Mouse (Mus musculus): ENCODE data around the gene Gm11127. TPM values are rescaled to one million over a fixed set of nuclear protein-coding genes. Genes with fewer than 3 reads are reported as not detected.

Gm11127 gene
- polyA plus RNA-seq, 1 experiment: 0.23 TPM

Other genes with a start within 250 kb of the Gm11127 start
- gene Ier3, start 236.7 kb downstream of the Gm11127 start, polyA plus RNA-seq (2012; rRNA removed): 16.8 and 19.5 TPM in 2 replicates
- 68.4 and 96.1 TPM in 2 replicates for gene Flot1, start 235.1 kb downstream of the Gm11127 start, polyA plus RNA-seq (2012; rRNA removed)
- 245 and 297 TPM in 2 replicates for gene Tubb5, start 220.1 kb downstream of the Gm11127 start, polyA plus RNA-seq (2012; rRNA removed)
- gene Mdc1, start 216.9 kb downstream of the Gm11127 start, polyA plus RNA-seq (2012; rRNA removed): 8.2 and 10.0 TPM in 2 replicates
- gene Nrm, start 197.1 kb downstream of the Gm11127 start, polyA plus RNA-seq (2012; rRNA removed): 6.9 and 7.8 TPM in 2 replicates
- gene Ppp1r18, start 192.8 kb downstream of the Gm11127 start, polyA plus RNA-seq (2012; rRNA removed): 43.2 and 48.6 TPM in 2 replicates
- gene Dhx16, start 178.6 kb downstream of the Gm11127 start, polyA plus RNA-seq (2012; rRNA removed): 49.9 and 52.4 TPM in 2 replicates
- 41.2 and 50.3 TPM in 2 replicates for gene 2310061I04Rik, start 160.9 kb downstream of the Gm11127 start, polyA plus RNA-seq (2012; rRNA removed)
- gene Atat1, start 148.3 kb downstream of the Gm11127 start, polyA plus RNA-seq (2012; rRNA removed): 56.5 and 62.4 TPM in 2 replicates
- gene Mrps18b, start 142.0 kb downstream of the Gm11127 start, polyA plus RNA-seq (2012; rRNA removed): 86.1 and 110 TPM in 2 replicates
- 31.1 and 35.8 TPM in 2 replicates for gene Ppp1r10, start 141.9 kb downstream of the Gm11127 start, polyA plus RNA-seq (2012; rRNA removed)
- gene Abcf1, start 88.6 kb downstream of the Gm11127 start, polyA plus RNA-seq (2012; rRNA removed): 57.2 and 59.9 TPM in 2 replicates
- gene Gnl1, start 78.5 kb downstream of the Gm11127 start, polyA plus RNA-seq (2012; rRNA removed): 20.7 and 30.2 TPM in 2 replicates
- 18.7 and 21.4 TPM in 2 replicates for gene Prr3, start 78.1 kb downstream of the Gm11127 start, polyA plus RNA-seq (2012; rRNA removed)
- 1.1 and 1.7 TPM in 2 replicates for gene H2-T24, start 37.8 kb downstream of the Gm11127 start, polyA plus RNA-seq (2012; rRNA removed)
- gene H2-T23, start 25.5 kb downstream of the Gm11127 start, polyA plus RNA-seq (2012; rRNA removed): 86.4 and 99.4 TPM in 2 replicates
- 59.2 and 59.6 TPM in 2 replicates for gene H2-T22, start 15.6 kb downstream of the Gm11127 start, polyA plus RNA-seq (2012; rRNA removed)
- gene Gm6034, start 15.4 kb downstream of the Gm11127 start, polyA plus RNA-seq (2012; rRNA removed): 0.06 TPM in 1 of 2 replicates, not detected in the other
- 0.08 and 0.19 TPM in 2 replicates for gene Gm19684, start 63.3 kb upstream of the Gm11127 start, polyA plus RNA-seq (2012; rRNA removed)
- gene Gm7030, start 71.1 kb upstream of the Gm11127 start, polyA plus RNA-seq (2012; rRNA removed): not detected in 2 replicates
- 0.16 and 0.28 TPM in 2 replicates for gene Gm8909, start 110.2 kb upstream of the Gm11127 start, polyA plus RNA-seq (2012; rRNA removed)
- gene H2-T3, start 131.9 kb upstream of the Gm11127 start, polyA plus RNA-seq (2012; rRNA removed): not detected in 2 replicates
- gene Rpp21, start 199.7 kb upstream of the Gm11127 start, polyA plus RNA-seq (2012; rRNA removed): 52.7 and 58.0 TPM in 2 replicates
- gene Trim39, start 213.9 kb upstream of the Gm11127 start, polyA plus RNA-seq (2012; rRNA removed): 16.9 and 18.2 TPM in 2 replicates
- not detected in 2 replicates for gene H2-M10.2, start 228.1 kb upstream of the Gm11127 start, polyA plus RNA-seq (2012; rRNA removed)